Mouse (Mus musculus) olfactory bulb, adult 2 months (tissue): ENCODE measurements around the gene Erc2.
"Not testable (repeated sequence)": the region's sequence is repeated elsewhere in the genome, so short reads cannot be mapped to it uniquely, and the experiment has no call there.

Experiments
- CTCF ChIP-seq: fragments of 200-500 bp; IDR thresholded peaks from 2 replicates; pipeline ENCODE4 v1.5.1; 2012; ENCODE audit warnings: low read depth, mild to moderate bottlenecking, low read length, moderate library complexity; ENCODE audit not compliant: insufficient read depth
- POLR2A ChIP-seq: fragments of 200-500 bp; IDR thresholded peaks from 2 replicates; pipeline ENCODE4 v1.6.1; 2012; ENCODE audit warnings: mild to moderate bottlenecking, low read depth, low read length, moderate library complexity; ENCODE audit not compliant: insufficient read depth

GRCm38 (mm10) chr14:27886337-27886736, 264.1 kb downstream of the Erc2 start:
- TF ChIP-seq CTCF, POLR2A: not testable (repeated sequence)
